Mouse (Mus musculus) liver, embryonic 11.5 days (tissue): Measurements from ENCODE around the gene Zfp384. TPM values are rescaled to one million over a fixed set of nuclear protein-coding genes. Genes with fewer than 3 reads are reported as not detected.

ENCODE experiments used
- ATAC-seq: fragments of 200-750 bp; cut with Nextera tagmentation; replicated peaks from 2 replicates; pipeline ENCODE4 v1.8.0; 2017; ENCODE audit warnings: moderate number of reproducible peaks, mild to moderate bottlenecking, moderate TSS enrichment, moderate library complexity; ENCODE audit not compliant: low FRiP score
- DNase-seq: peaks from one replicate; pipeline ENCODE4 v3.0.0-alpha.2; 2017; ENCODE audit warnings: low spot score
- H3K27ac ChIP-seq: fragments of 300-500 bp; sonication (generic); 2 replicates; pipeline ENCODE4 v1.5.1; 2014; ENCODE audit warnings: mild to moderate bottlenecking, low read depth, low read length, control low read depth
- H3K27me3 ChIP-seq: fragments of 300-500 bp; sonication (generic); replicated peaks from 2 replicates; pipeline ENCODE4 v1.6.1; 2014; ENCODE audit warnings: low read length, mixed read lengths; ENCODE audit not compliant: control insufficient read depth, insufficient read depth
- H3K36me3 ChIP-seq: fragments of 300-500 bp; sonication (generic); 2 replicates; pipeline ENCODE4 v1.6.1; 2014; ENCODE audit warnings: mild to moderate bottlenecking, low read length, moderate library complexity, mixed read lengths; ENCODE audit not compliant: control insufficient read depth, insufficient read depth
- H3K4me1 ChIP-seq: fragments of 300-500 bp; sonication (generic); replicated peaks from 2 replicates; pipeline ENCODE4 v1.6.1; 2014; ENCODE audit warnings: low read length, mixed read lengths; ENCODE audit not compliant: control insufficient read depth, insufficient read depth
- H3K4me2 ChIP-seq: fragments of 300-500 bp; sonication (generic); 2 replicates; pipeline ENCODE4 v1.6.1; 2014; ENCODE audit warnings: mild to moderate bottlenecking, control low read depth, moderate library complexity
- H3K4me3 ChIP-seq: fragments of 300-500 bp; sonication (generic); 2 replicates; pipeline ENCODE4 v1.5.1; 2014; ENCODE audit warnings: low read depth, low read length, control low read depth
- H3K9ac ChIP-seq: fragments of 300-500 bp; sonication (generic); 2 replicates; pipeline ENCODE4 v1.6.1; 2014; ENCODE audit warnings: low read depth, low read length, control low read depth
- H3K9me3 ChIP-seq: fragments of 300-500 bp; sonication (generic); 2 replicates; pipeline ENCODE4 v1.6.1; 2016; ENCODE audit warnings: low read length, inconsistent platforms, mixed read lengths; ENCODE audit not compliant: control insufficient read depth
- WGBS: fragments of 180-500 bp; shearing (Covaris S2); extraction: QIAGEN DNeasy Blood & Tissue Kit; methylation state at CpG from one replicate; pipeline ENCODE4 v1.1.7; 2014; 5-methylcytosine and 5-hydroxymethylcytosine counted together
- polyA plus RNA-seq: library from polyadenylated mRNA; unstranded; fragments of >200 nt; fragmentation: Nextera tagmentation; extraction: Ambion mirVana; gene quantifications from 2 replicates; pipeline ENCODE4 v1.2.1, GENCODE M21; 2014

Gene Zfp384
- polyA plus RNA-seq, 1 experiment from 2014 or later: 7.9 TPM

- ATAC-seq (no peak), DNase-seq (no peak)
- H3K4me3 ChIP-seq: no peak overlapping the region
- no peak overlapping the region for H3K27ac ChIP-seq
- no peaks in the 10 kb centered on the region for H3K36me3 ChIP-seq
- 77% methylated on average over 9 of the region's 9 CpGs for WGBS
- H3K9ac ChIP-seq: no peak overlapping the region
- H3K4me1 ChIP-seq: peaks cover 6% of the 10 kb centered on the region
- H3K9me3 ChIP-seq: no peaks in the 10 kb centered on the region; the same call in 1 of the 2 replicates
- no peak overlapping the region for H3K4me2 ChIP-seq
- H3K27me3 ChIP-seq: peaks cover 66% of the 10 kb centered on the region
Measured at GRCm38 (mm10) chr6:124993365-124993764, 15.6 kb upstream of the Zfp384 start.

GRCm38 (mm10) chr6:124993876-124994275, 15.1 kb upstream of the Zfp384 start:
- ATAC-seq: no peak
- no peak overlapping the region for H3K9ac ChIP-seq

DNA sequence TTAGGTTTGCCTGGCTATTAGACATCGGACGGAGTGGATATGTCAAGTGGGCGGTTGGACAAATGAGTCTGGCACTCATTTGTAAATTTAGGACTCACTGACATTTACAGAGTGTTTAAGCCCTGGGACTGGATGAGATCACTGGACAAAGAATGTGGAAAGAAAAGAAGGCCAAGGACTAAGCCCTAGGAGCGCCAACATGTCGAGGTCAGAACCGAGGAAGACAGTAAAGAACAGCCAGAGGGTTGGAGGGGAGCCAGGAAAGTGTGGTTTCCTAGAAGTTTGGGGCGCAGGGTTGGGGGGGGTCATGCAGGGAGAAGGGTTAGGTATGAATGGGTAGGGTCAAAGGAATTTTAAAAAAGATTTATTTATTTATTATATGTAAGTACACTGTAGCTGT, 13.7 kb upstream of the Zfp384 start:
- Histone ChIP-seq H3K4me3 (no peak overlapping the region), H3K4me2 (no peak overlapping the region), H3K27me3 (peaks cover 85% of the 10 kb centered on the region), H3K4me1 (peaks cover 6% of the 10 kb centered on the region), H3K27ac (no peak overlapping the region), H3K36me3 (no peaks in the 10 kb centered on the region), H3K9me3 (no peaks in the 10 kb centered on the region; the same call in 1 of the 2 replicates), H3K9ac (no peak overlapping the region)
- DNase-seq (no peak), ATAC-seq (no peak)
- WGBS: 84% methylated on average over 7 of the region's 7 CpGs

More at GRCm38 (mm10) chr6:124993876-124994275, 15.1 kb upstream of the Zfp384 start:
- peaks cover 6% of the 10 kb centered on the region for H3K4me1 ChIP-seq
- no peaks in the 10 kb centered on the region; the same call in 1 of the 2 replicates for H3K9me3 ChIP-seq
- no peak overlapping the region for H3K4me2 ChIP-seq
- peaks cover 71% of the 10 kb centered on the region for H3K27me3 ChIP-seq
- DNase-seq: no peak
- no peak overlapping the region for H3K4me3 ChIP-seq
- 21% methylated on average over 11 of the region's 11 CpGs for WGBS
- H3K36me3 ChIP-seq: no peaks in the 10 kb centered on the region
- H3K27ac ChIP-seq: no peak overlapping the region

DNA sequence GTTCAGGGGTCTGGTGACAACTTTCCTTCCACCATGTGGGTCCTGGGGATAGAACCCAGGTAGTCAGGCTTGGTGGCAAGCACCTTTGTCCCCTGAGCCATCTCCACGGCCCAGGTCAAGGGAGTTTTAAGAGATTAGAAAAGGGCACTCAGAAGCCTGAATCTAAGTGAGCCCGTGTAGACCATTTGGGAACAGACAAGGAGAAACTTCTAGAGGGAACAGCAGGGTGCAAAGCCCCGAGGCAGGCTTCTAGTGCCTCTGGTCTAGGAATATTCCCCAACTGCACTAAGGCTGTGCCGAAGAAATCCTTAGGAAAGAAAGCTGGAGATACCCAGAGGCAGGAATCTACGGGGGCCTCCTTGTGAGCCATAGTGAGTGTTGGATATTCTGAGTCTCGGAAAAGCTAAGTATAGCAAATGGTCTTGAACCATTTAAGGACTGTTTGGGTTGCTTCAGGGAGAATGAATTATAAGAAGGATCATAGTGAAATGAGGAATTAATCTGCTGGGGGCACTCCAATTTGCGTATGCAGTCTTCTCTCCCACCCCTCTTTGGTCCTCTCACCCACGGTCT, 13.0 kb upstream of the Zfp384 start:
- Histone ChIP-seq H3K4me3 (no peak overlapping the region), H3K9ac (no peak overlapping the region), H3K27me3 (peaks cover 92% of the 10 kb centered on the region), H3K27ac (no peak overlapping the region), H3K9me3 (no peaks in the 10 kb centered on the region), H3K4me2 (peak overlapping the region; percentile 92), H3K4me1 (peaks cover 6% of the 10 kb centered on the region), H3K36me3 (no peaks in the 10 kb centered on the region)
- DNase-seq: no peak
- no peak for ATAC-seq
- WGBS: 49% methylated on average over 8 of the region's 8 CpGs

DNA sequence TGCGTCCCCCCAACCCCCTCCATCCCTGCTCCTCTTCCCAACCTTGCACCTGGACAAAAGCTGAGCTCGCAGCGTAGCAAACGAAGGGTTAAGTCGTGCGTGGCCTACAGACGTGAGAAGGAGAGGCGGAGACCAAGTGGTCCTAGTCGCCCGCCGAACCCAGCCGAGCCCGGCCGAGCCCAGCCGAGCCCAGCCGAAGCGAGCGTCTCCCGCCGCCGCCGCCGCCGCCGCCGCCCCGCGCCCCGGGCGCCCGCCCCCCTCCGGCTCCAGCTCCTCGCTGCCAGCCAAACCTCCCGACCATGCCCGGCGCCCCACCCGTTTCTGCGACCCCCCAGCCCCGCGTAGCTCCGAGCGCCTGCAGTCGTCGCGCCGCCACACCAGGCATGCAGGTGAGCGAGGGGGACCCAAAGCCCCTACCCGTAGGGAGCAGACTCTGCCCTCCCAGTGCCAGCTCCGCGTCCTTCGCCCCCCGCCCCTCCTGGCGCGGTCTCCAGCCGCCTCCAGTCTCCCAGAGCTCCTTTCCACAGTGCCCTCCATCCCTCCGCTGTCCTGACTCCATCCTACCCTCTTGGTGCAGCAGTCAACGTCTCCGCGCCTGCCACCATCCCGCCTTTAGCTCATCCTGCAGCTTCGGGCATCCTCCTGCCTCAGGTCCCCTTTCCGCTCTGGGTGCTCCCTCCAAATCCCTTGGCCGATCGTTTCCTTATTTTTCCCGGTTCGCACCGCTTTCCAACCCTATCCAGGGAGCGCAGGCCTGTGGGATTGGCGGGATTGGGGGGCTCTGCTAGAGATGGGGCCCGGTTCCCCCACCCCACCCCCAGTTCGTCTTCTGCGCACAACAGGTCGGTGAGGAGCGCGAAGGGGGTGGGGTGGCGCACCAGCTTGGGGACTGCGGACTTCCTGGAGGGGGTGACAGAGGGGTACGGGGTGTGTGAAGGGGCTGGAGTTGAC, 12.1 kb upstream of the Zfp384 start, which contains the start of gene Pianp:
Gene Pianp, plus strand, starts transcription at position 144 of the 951 bp plus-strand sequence.
- DNase-seq (peak; percentile 72), ATAC-seq (peak; percentile 55)
- peaks cover 6% of the 10 kb centered on the region for H3K4me1 ChIP-seq
- H3K9me3 ChIP-seq: no peaks in the 10 kb centered on the region
- no peak within 1 kb of the TSS for H3K9ac ChIP-seq
- peak within 1 kb of the TSS; percentile 92 for H3K4me2 ChIP-seq
- H3K36me3 ChIP-seq: no peaks in the 10 kb centered on the region
- peaks cover 98% of the 10 kb centered on the region for H3K27me3 ChIP-seq
- H3K4me3 ChIP-seq: peak within 1 kb of the TSS; percentile 55
- H3K27ac ChIP-seq: no peak within 1 kb of the TSS
- WGBS: 1% methylated on average over 71 of the region's 78 CpGs

- Histone ChIP-seq H3K9ac (no peak overlapping the region), H3K27me3 (peaks cover 91% of the 10 kb centered on the region), H3K4me2 (no peak overlapping the region), H3K9me3 (no peaks in the 10 kb centered on the region), H3K4me1 (peaks cover 6% of the 10 kb centered on the region), H3K36me3 (no peaks in the 10 kb centered on the region), H3K4me3 (no peak overlapping the region), H3K27ac (no peak overlapping the region)
- WGBS: 4% methylated on average over 8 of the region's 8 CpGs
- no peak for ATAC-seq
- no peak for DNase-seq
Measured at GRCm38 (mm10) chr6:124998066-124998465, 10.9 kb upstream of the Zfp384 start.

GRCm38 (mm10) chr6:124999091-124999490, 9.9 kb upstream of the Zfp384 start:
- H3K9ac ChIP-seq: no peak overlapping the region
- H3K36me3 ChIP-seq: no peaks in the 10 kb centered on the region
- H3K9me3 ChIP-seq: no peaks in the 10 kb centered on the region
- H3K4me2 ChIP-seq: no peak overlapping the region
- ATAC-seq (no peak), DNase-seq (no peak)
- no peak overlapping the region for H3K27ac ChIP-seq
- no peak overlapping the region for H3K4me3 ChIP-seq
- peaks cover 6% of the 10 kb centered on the region for H3K4me1 ChIP-seq
- WGBS: 32% methylated on average over 14 of the region's 14 CpGs
- H3K27me3 ChIP-seq: peaks cover 81% of the 10 kb centered on the region

GRCm38 (mm10) chr6:124999546-124999945, 9.4 kb upstream of the Zfp384 start:
- DNase-seq (no peak), ATAC-seq (no peak)
- Histone ChIP-seq H3K9ac (no peak overlapping the region), H3K9me3 (no peaks in the 10 kb centered on the region), H3K36me3 (no peaks in the 10 kb centered on the region), H3K4me2 (no peak overlapping the region), H3K4me1 (peaks cover 6% of the 10 kb centered on the region), H3K27me3 (peaks cover 77% of the 10 kb centered on the region), H3K4me3 (no peak overlapping the region), H3K27ac (no peak overlapping the region)
- 39% methylated on average over 10 of the region's 10 CpGs for WGBS
